Mouse (Mus musculus) spleen, embryonic (tissue): ENCODE results near the gene Btbd1.

Source experiments
- CTCF ChIA-PET: fragments of 350-600 bp; sonication (Branson Sonifier 250); formaldehyde crosslinking; loops from one replicate; lab custom pipeline; 2022; lab: Charles Lee

The Btbd1 gene

GRCm38 (mm10) chr7:81850171-81850570, 20.9 kb upstream of the Btbd1 start:
- CTCF ChIA-PET, result no interaction called here

- CTCF ChIA-PET, result no interaction called here
These were observed 20.4 kb upstream of the Btbd1 start for GRCm38 (mm10) chr7:81849633-81850032.

GRCm38 (mm10) chr7:81849214-81849613, 20.0 kb upstream of the Btbd1 start:
- CTCF ChIA-PET, result no interaction called here

- CTCF ChIA-PET, result interaction anchor here (0.9 kb wide), 1 partner anchor 10 kb away, joined by 3 read pairs; no protein-coding TSS in a partner anchor
These were observed 18.5 kb upstream of the Btbd1 start for GRCm38 (mm10) chr7:81847777-81848176.

GRCm38 (mm10) chr7:81847010-81847409, 17.8 kb upstream of the Btbd1 start:
- CTCF ChIA-PET, result interaction anchor here (0.6 kb wide), 1 partner anchor 113 kb away, joined by 4 read pairs; no protein-coding TSS in a partner anchor

GRCm38 (mm10) chr7:81846008-81846407, 16.8 kb upstream of the Btbd1 start:
- CTCF ChIA-PET, result no interaction called here

- CTCF ChIA-PET, result interaction anchor here (0.5 kb wide), 1 partner anchor 87 kb away, joined by 3 read pairs; no protein-coding TSS in a partner anchor
These were observed 16.1 kb upstream of the Btbd1 start for GRCm38 (mm10) chr7:81845313-81845712.

- CTCF ChIA-PET, result no interaction called here
These were observed 15.6 kb upstream of the Btbd1 start for GRCm38 (mm10) chr7:81844801-81845200.

- CTCF ChIA-PET, result no interaction called here
These were observed 14.7 kb upstream of the Btbd1 start for GRCm38 (mm10) chr7:81843903-81844302.

GRCm38 (mm10) chr7:81842998-81843397, 13.8 kb upstream of the Btbd1 start:
- CTCF ChIA-PET, result no interaction called here

GRCm38 (mm10) chr7:81842141-81842540, 12.9 kb upstream of the Btbd1 start:
- CTCF ChIA-PET, result no interaction called here

GRCm38 (mm10) chr7:81841439-81841838, 12.2 kb upstream of the Btbd1 start:
- CTCF ChIA-PET, result no interaction called here

GRCm38 (mm10) chr7:81840661-81841181, 11.5 kb upstream of the Btbd1 start:
- CTCF ChIA-PET, result no interaction called here

- CTCF ChIA-PET, result no interaction called here
These were observed 10.5 kb upstream of the Btbd1 start for GRCm38 (mm10) chr7:81839746-81840145.

GRCm38 (mm10) chr7:81837771-81838170, 8.5 kb upstream of the Btbd1 start:
- CTCF ChIA-PET, result interaction anchor here (0.7 kb wide), 2 partner anchors 11 to 39 kb away, joined by 4 read pairs; no protein-coding TSS in a partner anchor

- CTCF ChIA-PET, result no interaction called here
These were observed 6.2 kb upstream of the Btbd1 start for GRCm38 (mm10) chr7:81835430-81835829.

GRCm38 (mm10) chr7:81834847-81835246, 5.6 kb upstream of the Btbd1 start:
- CTCF ChIA-PET, result no interaction called here

- CTCF ChIA-PET, result interaction anchor here (0.8 kb wide), 1 partner anchor 40 kb away, joined by 3 read pairs; no protein-coding TSS in a partner anchor
These were observed 401 bp downstream of the Btbd1 start for GRCm38 (mm10) chr7:81828681-81829378.

- CTCF ChIA-PET, result no interaction called here
These were observed 1.2 kb downstream of the Btbd1 start for GRCm38 (mm10) chr7:81827806-81828667.

GRCm38 (mm10) chr7:81825381-81825780, 3.9 kb downstream of the Btbd1 start:
- CTCF ChIA-PET, result no interaction called here

GRCm38 (mm10) chr7:81824906-81825305, 4.3 kb downstream of the Btbd1 start:
- CTCF ChIA-PET, result no interaction called here

- CTCF ChIA-PET, result no interaction called here
These were observed 23.2 kb downstream of the Btbd1 start for GRCm38 (mm10) chr7:81806067-81806466.
